Mouse (Mus musculus): ENCODE measurements around the gene Gm4450. TPM values are rescaled to one million over a fixed set of nuclear protein-coding genes. Genes with fewer than 3 reads are reported as not detected.

Gene Gm4450
- polyA plus RNA-seq, 1 experiment from 2014 or later: not detected

GRCm38 (mm10) chr3:98434088-98434816 is 22.7 kb downstream of the Gm4450 start:
- H3K9me3 ChIP-seq: no peaks in the 10 kb centered on the region
- no peak for ATAC-seq (ENCODE audit: borderline replicate concordance, extremely low read depth, low FRiP score, low TSS enrichment)
- WGBS: no CpG with 5 or more reads among the region's 1 CpGs
- H3K27ac ChIP-seq: no peak overlapping the region
- no peaks in the 10 kb centered on the region for H3K36me3 ChIP-seq
- H3K27me3 ChIP-seq: peaks cover 6% of the 10 kb centered on the region; the same call in 1 of the 2 replicates
- H3K4me3 ChIP-seq: no peak overlapping the region
- H3K4me1 ChIP-seq: no peaks in the 10 kb centered on the region
- no peak overlapping the region for H3K4me2 ChIP-seq
- H3K9ac ChIP-seq: no peak overlapping the region

GRCm38 (mm10) chr3:98428928-98429525 is 27.9 kb downstream of the Gm4450 start:
- Histone ChIP-seq H3K4me1 (peaks cover 24% of the 10 kb centered on the region), H3K9me3 (no peaks in the 10 kb centered on the region), H3K27ac (no peak overlapping the region), H3K27me3 (peaks cover 19% of the 10 kb centered on the region), H3K9ac (no peak overlapping the region), H3K36me3 (0 out of 2 replicates have a peak, but pooled peaks cover 3% of the 10 kb centered on the region), H3K4me2 (peak overlapping the region; percentile 93; the same call in 1 of the 2 replicates), H3K4me3 (no peak overlapping the region)
- 35% methylated on average over 8 of the region's 8 CpGs for WGBS
- no peak for ATAC-seq (ENCODE audit: borderline replicate concordance, extremely low read depth, low FRiP score, low TSS enrichment)

GRCm38 (mm10) chr3:98428449-98428775 is 28.5 kb downstream of the Gm4450 start:
- H3K9ac ChIP-seq: peak overlapping the region; percentile 33; the same call in 1 of the 2 replicates
- WGBS: 15% methylated on average over 17 of the region's 17 CpGs
- H3K4me1 ChIP-seq: peaks cover 24% of the 10 kb centered on the region
- H3K27me3 ChIP-seq: peaks cover 19% of the 10 kb centered on the region
- H3K36me3 ChIP-seq: 0 out of 2 replicates have a peak, but pooled peaks cover 3% of the 10 kb centered on the region
- H3K4me2 ChIP-seq: peak overlapping the region; percentile 93
- ATAC-seq (ENCODE audit: borderline replicate concordance, extremely low read depth, low FRiP score, low TSS enrichment): no peak
- H3K9me3 ChIP-seq: no peaks in the 10 kb centered on the region
- peak overlapping the region; percentile 56 for H3K4me3 ChIP-seq
- no peak overlapping the region for H3K27ac ChIP-seq

GRCm38 (mm10) chr3:98427600-98428448 is 29.1 kb downstream of the Gm4450 start:
- H3K9ac ChIP-seq: peak overlapping the region; percentile 33

GRCm38 (mm10) chr3:98427260-98427599 is 29.7 kb downstream of the Gm4450 start:
- 0 out of 2 replicates have a peak, but pooled peaks cover 3% of the 10 kb centered on the region for H3K36me3 ChIP-seq
- H3K4me3 ChIP-seq: peak overlapping the region; percentile 56
- H3K4me2 ChIP-seq: peak overlapping the region; percentile 93
- H3K4me1 ChIP-seq: peaks cover 24% of the 10 kb centered on the region
- no peaks in the 10 kb centered on the region for H3K9me3 ChIP-seq
- no peak overlapping the region for H3K27ac ChIP-seq
- under 1% methylated on average over 19 of the region's 23 CpGs for WGBS
- H3K9ac ChIP-seq: no peak overlapping the region
- H3K27me3 ChIP-seq: peaks cover 19% of the 10 kb centered on the region
- ATAC-seq (ENCODE audit: borderline replicate concordance, extremely low read depth, low FRiP score, low TSS enrichment): no peak

More at GRCm38 (mm10) chr3:98427600-98428448, 29.1 kb downstream of the Gm4450 start:
- Histone ChIP-seq H3K9me3 (no peaks in the 10 kb centered on the region), H3K4me1 (peaks cover 24% of the 10 kb centered on the region), H3K4me3 (peak overlapping the region; percentile 56), H3K4me2 (peak overlapping the region; percentile 93), H3K27ac (no peak overlapping the region), H3K36me3 (0 out of 2 replicates have a peak, but pooled peaks cover 3% of the 10 kb centered on the region), H3K27me3 (peaks cover 19% of the 10 kb centered on the region)
- ATAC-seq (ENCODE audit: borderline replicate concordance, extremely low read depth, low FRiP score, low TSS enrichment): peak; percentile 92
- under 1% methylated on average over 94 of the region's 110 CpGs for WGBS

GRCm38 (mm10) chr3:98426749-98427148 is 30.2 kb downstream of the Gm4450 start:
- no peak for ATAC-seq (ENCODE audit: borderline replicate concordance, extremely low read depth, low FRiP score, low TSS enrichment)
- Histone ChIP-seq H3K4me1 (peaks cover 24% of the 10 kb centered on the region), H3K27ac (no peak overlapping the region), H3K27me3 (peaks cover 19% of the 10 kb centered on the region), H3K9ac (no peak overlapping the region), H3K9me3 (no peaks in the 10 kb centered on the region), H3K4me2 (peak overlapping the region; percentile 93), H3K4me3 (peak overlapping the region; percentile 56), H3K36me3 (0 out of 2 replicates have a peak, but pooled peaks cover 3% of the 10 kb centered on the region)
- 56% methylated on average over 5 of the region's 5 CpGs for WGBS

GRCm38 (mm10) chr3:98422926-98423325 is 34.0 kb downstream of the Gm4450 start:
- H3K36me3 ChIP-seq: 0 out of 2 replicates have a peak, but pooled peaks cover 3% of the 10 kb centered on the region
- ATAC-seq (ENCODE audit: borderline replicate concordance, extremely low read depth, low FRiP score, low TSS enrichment): no peak
- H3K27ac ChIP-seq: no peak overlapping the region
- H3K4me1 ChIP-seq: peaks cover 21% of the 10 kb centered on the region
- H3K27me3 ChIP-seq: no peaks in the 10 kb centered on the region; the same call in 1 of the 2 replicates
- H3K4me3 ChIP-seq: no peak overlapping the region
- H3K4me2 ChIP-seq: no peak overlapping the region
- WGBS: 61% methylated on average over 4 of the region's 4 CpGs
- no peaks in the 10 kb centered on the region for H3K9me3 ChIP-seq
- H3K9ac ChIP-seq: no peak overlapping the region

- no peak overlapping the region for H3K9ac ChIP-seq
- no peaks in the 10 kb centered on the region for H3K27me3 ChIP-seq
- no peaks in the 10 kb centered on the region for H3K36me3 ChIP-seq
- peaks cover 38% of the 10 kb centered on the region for H3K4me1 ChIP-seq
- H3K4me3 ChIP-seq: no peak overlapping the region
- 39% methylated on average over 4 of the region's 4 CpGs for WGBS
- no peaks in the 10 kb centered on the region for H3K9me3 ChIP-seq
- no peak overlapping the region for H3K27ac ChIP-seq
- no peak for ATAC-seq (ENCODE audit: borderline replicate concordance, extremely low read depth, low FRiP score, low TSS enrichment)
- H3K4me2 ChIP-seq: no peak overlapping the region
Observed at GRCm38 (mm10) chr3:98419786-98420070, 37.2 kb downstream of the Gm4450 start.

GRCm38 (mm10) chr3:98418991-98419785 is 37.7 kb downstream of the Gm4450 start:
- no peak overlapping the region for H3K9ac ChIP-seq
- H3K4me1 ChIP-seq: peaks cover 42% of the 10 kb centered on the region
- no peak for ATAC-seq (ENCODE audit: borderline replicate concordance, extremely low read depth, low FRiP score, low TSS enrichment)
- no peaks in the 10 kb centered on the region for H3K9me3 ChIP-seq
- no peak overlapping the region for H3K4me2 ChIP-seq
- no peaks in the 10 kb centered on the region for H3K27me3 ChIP-seq
- no peak overlapping the region for H3K4me3 ChIP-seq
- H3K27ac ChIP-seq: no peak overlapping the region
- 53% methylated on average over 6 of the region's 6 CpGs for WGBS
- no peaks in the 10 kb centered on the region for H3K36me3 ChIP-seq

GRCm38 (mm10) chr3:98417328-98417727 is 39.6 kb downstream of the Gm4450 start:
- Histone ChIP-seq H3K9me3 (no peaks in the 10 kb centered on the region), H3K9ac (no peak overlapping the region), H3K27me3 (no peaks in the 10 kb centered on the region), H3K36me3 (no peaks in the 10 kb centered on the region), H3K27ac (peak overlapping the region; percentile 51), H3K4me2 (peak overlapping the region; percentile 21; the same call in 1 of the 2 replicates), H3K4me1 (peaks cover 48% of the 10 kb centered on the region), H3K4me3 (no peak overlapping the region)
- WGBS: 11% methylated on average over 4 of the region's 4 CpGs
- ATAC-seq (ENCODE audit: borderline replicate concordance, extremely low read depth, low FRiP score, low TSS enrichment): peak; percentile 62

Measured in lung, embryonic 15.5 days (tissue).